Comparison of ENCODE assay signal across 21 mouse cellular contexts in the genomic region with DNA sequence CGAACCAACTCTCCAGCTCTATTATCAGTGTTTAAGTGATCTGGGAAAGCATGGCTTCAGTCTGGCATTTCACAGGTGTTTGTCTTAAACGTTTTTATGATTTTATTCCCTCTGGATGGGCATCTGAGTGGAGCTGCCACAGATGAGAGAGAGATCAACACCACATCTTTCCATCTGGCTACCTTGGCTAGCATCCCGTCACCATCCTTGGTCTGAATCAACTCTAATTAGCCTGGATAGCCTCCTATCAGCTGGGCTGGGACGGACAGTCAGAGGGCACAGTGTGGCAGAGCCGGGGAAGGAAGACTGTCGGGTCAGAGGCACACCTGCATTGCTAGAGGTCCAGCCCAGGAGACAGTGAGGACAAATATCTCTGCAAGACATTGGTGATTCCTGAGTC. TPM values are rescaled to one million over a fixed set of nuclear protein-coding genes. Genes with fewer than 3 reads are reported as not detected.
DNase-seq lines count a peak whose midpoint lies in the region; ATAC-seq and TF ChIP-seq lines count a peak whose summit lies in the region.
"Had no signal": no experiment of that assay in that cellular context is flagged by ENCODE, and none has a peak within 500 bp of the region (broad histone marks: within the 10 kb centered on the region; RNA-seq: fewer than 3 reads in every experiment).

No protein-coding gene starts in this region.

- no peak overlapping the region for H3K4me3 ChIP-seq in cerebellum, adult 2 months (replicated peaks; ENCODE audit: insufficient read depth, low read depth, low read length)
- H3K4me3 ChIP-seq in embryonic facial prominence, embryonic 13.5 days = no peak overlapping the region
- no peak overlapping the region for H3K4me3 ChIP-seq in embryonic facial prominence, embryonic 10.5 days
- H3K4me3 ChIP-seq in heart, embryonic 12.5 days = no peak overlapping the region

- TF ChIP-seq POLR2A in cerebellum, adult 2 months (IDR thresholded peaks at IDR 0.05; ENCODE audit: borderline replicate concordance, insufficient read depth, low read length) = no peak

- H3K9ac ChIP-seq in embryonic facial prominence, embryonic 13.5 days = 0 out of 2 replicates have a peak overlapping the region, but pooled peaks have one; percentile 32
- no peak overlapping the region for H3K9ac ChIP-seq in heart, embryonic 12.5 days

- no peaks in the 10 kb centered on the region for H3K27me3 ChIP-seq in cerebellum, adult 2 months (ENCODE audit: control insufficient read depth, insufficient read depth, low read length)
- H3K27me3 ChIP-seq in embryonic facial prominence, embryonic 13.5 days = no peaks in the 10 kb centered on the region
- H3K27me3 ChIP-seq in embryonic facial prominence, embryonic 10.5 days (replicated peaks; ENCODE audit: low read depth, poor library complexity, severe bottlenecking) = no peaks in the 10 kb centered on the region
- no peaks in the 10 kb centered on the region for H3K27me3 ChIP-seq in heart, embryonic 12.5 days (replicated peaks)
- H3K27me3 ChIP-seq: CH12.LX, Patski had no signal

- no peak overlapping the region for H3K4me2 ChIP-seq in embryonic facial prominence, embryonic 13.5 days
- no peak overlapping the region for H3K4me2 ChIP-seq in heart, embryonic 12.5 days

- peak; percentile 41 to 55 for DNase-seq in cerebellum, postnatal 10 days
- DNase-seq in cerebellum, adult 2 months = no peak
- no peak for DNase-seq in embryonic facial prominence, embryonic 10.5 days (ENCODE audit: low spot score)
- peak; percentile 76 for DNase-seq in heart, adult 11 months
- DNase-seq: adrenal gland, adult 2 months; adrenal gland, adult 8-10 months; adrenal gland, postnatal 10 days; adrenal gland, postnatal 14 days; adrenal gland, postnatal 25 days; adrenal gland, postnatal 36 days; B cell, adult 2 months; cerebellum, adult 11 months; cerebellum, adult 11-12 months; cerebellum, adult 18-20 months had no signal

- no peak overlapping the region for H3K27ac ChIP-seq in cerebellum, adult 2 months (ENCODE audit: insufficient read depth, low read length)
- H3K27ac ChIP-seq in embryonic facial prominence, embryonic 13.5 days = no peak overlapping the region
- no peak overlapping the region for H3K27ac ChIP-seq in embryonic facial prominence, embryonic 10.5 days (replicated peaks)
- no peak overlapping the region for H3K27ac ChIP-seq in heart, embryonic 12.5 days (ENCODE audit: poor library complexity, severe bottlenecking)

- no peaks in the 10 kb centered on the region for H3K4me1 ChIP-seq in cerebellum, adult 2 months (ENCODE audit: control insufficient read depth, insufficient read depth, low read length)
- peaks cover 7% of the 10 kb centered on the region; the same call in 1 of the 2 replicates for H3K4me1 ChIP-seq in embryonic facial prominence, embryonic 13.5 days
- peaks cover 20% of the 10 kb centered on the region for H3K4me1 ChIP-seq in embryonic facial prominence, embryonic 10.5 days
- H3K4me1 ChIP-seq in heart, embryonic 12.5 days (replicated peaks) = peaks cover 14% of the 10 kb centered on the region

- H3K36me3 ChIP-seq in embryonic facial prominence, embryonic 13.5 days = 0 out of 2 replicates have a peak, but pooled peaks cover 7% of the 10 kb centered on the region
- H3K36me3 ChIP-seq in embryonic facial prominence, embryonic 10.5 days (replicated peaks) = peaks cover 24% of the 10 kb centered on the region
- peaks cover 6% of the 10 kb centered on the region for H3K36me3 ChIP-seq in heart, embryonic 12.5 days
- H3K36me3 ChIP-seq: G1E had no signal

- WGBS in cerebellum, adult 2 months = 29% methylated on average over 6 of the region's 6 CpGs
- WGBS in embryonic facial prominence, embryonic 13.5 days = 83% methylated on average over 6 of the region's 6 CpGs
- WGBS in embryonic facial prominence, embryonic 10.5 days = 82% methylated on average over 6 of the region's 6 CpGs
- 78% methylated on average over 6 of the region's 6 CpGs for WGBS in heart, embryonic 12.5 days

- no peak for ATAC-seq in embryonic facial prominence, embryonic 13.5 days (ENCODE audit: insufficient number of reproducible peaks, insufficient read depth, low FRiP score, low TSS enrichment, low read depth)
- ATAC-seq in heart, embryonic 12.5 days (ENCODE audit: insufficient number of reproducible peaks, low FRiP score) = no peak
- ATAC-seq: activated CD4-positive, CD25-positive, alpha-beta regulatory T cell, adult 4 months; CD4-positive, CD25-positive, alpha-beta regulatory T cell, adult 4 months; Patski had no signal

- TF ChIP-seq CTCF in cerebellum, adult 2 months (IDR thresholded peaks at IDR 0.05; ENCODE audit: borderline replicate concordance, insufficient read depth, low read depth, low read length) = no peak

- peaks cover 7% of the 10 kb centered on the region; the same call in 1 of the 2 replicates for H3K9me3 ChIP-seq in embryonic facial prominence, embryonic 13.5 days
- peaks cover 16% of the 10 kb centered on the region for H3K9me3 ChIP-seq in embryonic facial prominence, embryonic 10.5 days
- peaks cover 9% of the 10 kb centered on the region; the same call in 1 of the 2 replicates for H3K9me3 ChIP-seq in heart, embryonic 12.5 days (replicated peaks)

RNA-seq across cellular contexts. Expression of a gene that starts 4.9 kb away (rescaled TPM):
- 2.1 and 2.5 TPM in 2 replicates for polyA plus RNA-seq in cerebellum, adult 2 months (2012; rRNA removed)
- polyA plus RNA-seq in embryonic facial prominence, embryonic 13.5 days (2015; fragmentation: Nextera tagmentation; extraction: Ambion mirVana) = 213 and 290 TPM in 2 replicates
- 140 TPM in 2 replicates for polyA plus RNA-seq in embryonic facial prominence, embryonic 10.5 days (2016; fragmentation: Nextera tagmentation; extraction: Ambion mirVana)
- polyA plus RNA-seq in heart, embryonic 12.5 days (2016; fragmentation: Nextera tagmentation; extraction: Ambion mirVana) = 97.4 and 111 TPM in 2 replicates

RNA-seq across cellular contexts. Expression of a gene that starts 15.4 kb away (rescaled TPM):
- polyA plus RNA-seq in cerebellum, adult 2 months (2012; rRNA removed) = 103 TPM in 2 replicates
- polyA plus RNA-seq in embryonic facial prominence, embryonic 13.5 days (2015; fragmentation: Nextera tagmentation; extraction: Ambion mirVana) = 17.7 and 17.8 TPM in 2 replicates
- polyA plus RNA-seq in embryonic facial prominence, embryonic 10.5 days (2016; fragmentation: Nextera tagmentation; extraction: Ambion mirVana) = 14.1 and 14.7 TPM in 2 replicates
- polyA plus RNA-seq in heart, embryonic 12.5 days (2016; fragmentation: Nextera tagmentation; extraction: Ambion mirVana) = 37.3 and 42.0 TPM in 2 replicates

Comparison
In these comparisons a context has a peak if more than half of its experiments do, and no peak if none do; other contexts are left out.
1. DNase-seq: peak in cerebellum, postnatal 10 days (2 of 2) and heart, adult 11 months (single experiment); none in cerebellum, adult 2 months (0 of 2) and embryonic facial prominence, embryonic 10.5 days (single experiment).
2. RNA of a gene that starts 4.9 kb away (polyA plus RNA-seq): 213 to 290 TPM in embryonic facial prominence, embryonic 13.5 days, 140 TPM in embryonic facial prominence, embryonic 10.5 days and 97.4 to 111 TPM in heart, embryonic 12.5 days; 2.1 to 2.5 TPM in cerebellum, adult 2 months; every median in the first group is over 10 times any median in the second.